Mouse (Mus musculus): ENCODE data around the gene Foxr1. TPM values are rescaled to one million over a fixed set of nuclear protein-coding genes. Genes with fewer than 3 reads are reported as not detected.
A peak's percentile ranks its signal among the peaks of the same experiment; 100 is the strongest.

Gene Foxr1
- total RNA-seq (2021), result not detected
- long read RNA-seq, experiment 1, result 0 reads
- long read RNA-seq, experiment 2, result 0 reads

GRCm38 (mm10) chr9:44440961-44441360 is at the start of gene Foxr1:
Foxr1 (minus strand) TSS chr9:44441136.
- no peak for DNase-seq (ENCODE audit: low spot score in 2 of 2)

GRCm38 (mm10) chr9:44490086-44490967 is 49.4 kb upstream of the Foxr1 start:
- no peak for DNase-seq (ENCODE audit: low spot score in 2 of 2)

- DNase-seq (ENCODE audit: low spot score in 2 of 2), result no peak
Measured at GRCm38 (mm10) chr9:44489651-44490085, 48.7 kb upstream of the Foxr1 start.

- DNase-seq (ENCODE audit: low spot score in 2 of 2), result no peak
Measured at GRCm38 (mm10) chr9:44488855-44489381, 48.0 kb upstream of the Foxr1 start.

GRCm38 (mm10) chr9:44488416-44488815 is 47.5 kb upstream of the Foxr1 start:
- DNase-seq (ENCODE audit: low spot score in 2 of 2), result peak in 1 of 2 experiments; percentile 16

- peak; percentile 64 to 68 for DNase-seq (ENCODE audit: low spot score in 2 of 2)
Measured at GRCm38 (mm10) chr9:44487441-44487840, 46.5 kb upstream of the Foxr1 start.

GRCm38 (mm10) chr9:44486741-44487421 is 45.9 kb upstream of the Foxr1 start:
- peak in 1 of 2 experiments; percentile 38 for DNase-seq (ENCODE audit: low spot score in 2 of 2)

GRCm38 (mm10) chr9:44486335-44486734 is 45.4 kb upstream of the Foxr1 start:
- peak; percentile 51 for DNase-seq (ENCODE audit: low spot score in 2 of 2)

- DNase-seq (ENCODE audit: low spot score in 2 of 2), result peak in 1 of 2 experiments; percentile 22
Measured at GRCm38 (mm10) chr9:44485516-44486161, 44.7 kb upstream of the Foxr1 start.

- DNase-seq (ENCODE audit: low spot score in 2 of 2), result peak in 1 of 2 experiments; percentile 7
Measured at GRCm38 (mm10) chr9:44485105-44485515, 44.2 kb upstream of the Foxr1 start.

GRCm38 (mm10) chr9:44484311-44485104 is 43.6 kb upstream of the Foxr1 start:
- DNase-seq (ENCODE audit: low spot score in 2 of 2), result peak in 1 of 2 experiments; percentile 18

GRCm38 (mm10) chr9:44483510-44484044 is 42.6 kb upstream of the Foxr1 start:
- DNase-seq (ENCODE audit: low spot score in 2 of 2), result peak in 1 of 2 experiments; percentile 59

- peak in 1 of 2 experiments; percentile 47 for DNase-seq (ENCODE audit: low spot score in 2 of 2)
Measured at GRCm38 (mm10) chr9:44483041-44483509, 42.1 kb upstream of the Foxr1 start.

GRCm38 (mm10) chr9:44482552-44482951 is 41.6 kb upstream of the Foxr1 start, which contains the start of gene Bcl9l:
Bcl9l (plus strand) TSS chr9:44482825.
- DNase-seq (ENCODE audit: low spot score in 2 of 2), result peak; percentile 84 to 89

- no peak for DNase-seq (ENCODE audit: low spot score in 2 of 2)
Measured at GRCm38 (mm10) chr9:44482112-44482511, 41.2 kb upstream of the Foxr1 start.

GRCm38 (mm10) chr9:44479628-44480428 is 38.9 kb upstream of the Foxr1 start:
- peak; percentile 76 to 83 for DNase-seq (ENCODE audit: low spot score in 2 of 2)

- DNase-seq (ENCODE audit: low spot score in 2 of 2), result peak; percentile 69 to 70
Measured at GRCm38 (mm10) chr9:44478959-44479605, 38.1 kb upstream of the Foxr1 start.

GRCm38 (mm10) chr9:44478229-44478921 is 37.4 kb upstream of the Foxr1 start:
- DNase-seq (ENCODE audit: low spot score in 2 of 2), result peak in 1 of 2 experiments; percentile 48

Measured in adrenal gland, adult 18-20 months (tissue).